Mouse (Mus musculus): ENCODE data around the gene Gm853. TPM values are rescaled to one million over a fixed set of nuclear protein-coding genes. Genes with fewer than 3 reads are reported as not detected.

Gene Gm853
- polyA plus RNA-seq, 1 experiment from 2014 or later: not detected

Other genes starting within 250 kb of the Gm853 start
- 9.1 and 11.1 TPM in 2 replicates for gene Adgrb2, start 237.5 kb downstream of the Gm853 start, polyA plus RNA-seq (2016; fragmentation: Nextera tagmentation; extraction: Ambion mirVana)
- gene Col16a1, start 174.6 kb downstream of the Gm853 start, polyA plus RNA-seq (2016; fragmentation: Nextera tagmentation; extraction: Ambion mirVana): 12.7 and 12.8 TPM in 2 replicates
- 64.8 and 66.7 TPM in 2 replicates for gene Pef1, start 119.8 kb downstream of the Gm853 start, polyA plus RNA-seq (2016; fragmentation: Nextera tagmentation; extraction: Ambion mirVana)
- 0.52 and 0.62 TPM in 2 replicates for gene Hcrtr1, start 83.0 kb downstream of the Gm853 start, polyA plus RNA-seq (2016; fragmentation: Nextera tagmentation; extraction: Ambion mirVana)
- 5.0 and 5.5 TPM in 2 replicates for gene Tinagl1, start 47.3 kb downstream of the Gm853 start, polyA plus RNA-seq (2016; fragmentation: Nextera tagmentation; extraction: Ambion mirVana)
- gene Serinc2, start 56.8 kb upstream of the Gm853 start, polyA plus RNA-seq (2016; fragmentation: Nextera tagmentation; extraction: Ambion mirVana): 61.3 and 71.6 TPM in 2 replicates
- 49.1 and 54.7 TPM in 2 replicates for gene Fabp3, start 86.2 kb upstream of the Gm853 start, polyA plus RNA-seq (2016; fragmentation: Nextera tagmentation; extraction: Ambion mirVana)
- gene Gm10570, start 86.3 kb upstream of the Gm853 start, polyA plus RNA-seq (2016; fragmentation: Nextera tagmentation; extraction: Ambion mirVana): 0.59 TPM in 1 of 2 replicates, not detected in the other
- 70.3 and 75.7 TPM in 2 replicates for gene Zcchc17, start 137.5 kb upstream of the Gm853 start, polyA plus RNA-seq (2016; fragmentation: Nextera tagmentation; extraction: Ambion mirVana)
- 160 and 166 TPM in 2 replicates for gene Snrnp40, start 137.7 kb upstream of the Gm853 start, polyA plus RNA-seq (2016; fragmentation: Nextera tagmentation; extraction: Ambion mirVana)

Measured in neural tube, embryonic 12.5 days (tissue).